Comparison of ENCODE assay signal across 11 mouse cellular contexts in genomic region chr1:58614424-58614823, GRCm38 (mm10). TPM values are rescaled to one million over a fixed set of nuclear protein-coding genes. Genes with fewer than 3 reads are reported as not detected.
DNase-seq lines count a peak whose midpoint lies in the region; ATAC-seq and TF ChIP-seq lines count a peak whose summit lies in the region.
"Had no signal": no experiment of that assay in that cellular context is flagged by ENCODE, and none has a peak within 500 bp of the region (broad histone marks: within the 10 kb centered on the region; RNA-seq: fewer than 3 reads in every experiment).

No protein-coding gene starts in this region.

- ATAC-seq in forebrain, embryonic 15.5 days (replicated peaks) = no peak
- ATAC-seq in midbrain, embryonic 16.5 days = no peak

- no peak overlapping the region for H3K27ac ChIP-seq in ES-E14 (ENCODE audit: insufficient read depth, low read depth, low read length, poor library complexity, severe bottlenecking)
- no peak overlapping the region for H3K27ac ChIP-seq in forebrain, embryonic 15.5 days (replicated peaks)
- H3K27ac ChIP-seq in midbrain, embryonic 16.5 days (ENCODE audit: low read length) = no peak overlapping the region
- H3K27ac ChIP-seq: liver, embryonic 13.5 days; neural tube, embryonic 13.5 days had no signal

- no peak overlapping the region for H3K4me2 ChIP-seq in forebrain, embryonic 15.5 days (replicated peaks)
- no peak overlapping the region for H3K4me2 ChIP-seq in midbrain, embryonic 16.5 days (ENCODE audit: low read length)
- H3K4me2 ChIP-seq: liver, embryonic 13.5 days; neural tube, embryonic 13.5 days had no signal

- peak; percentile 62 to 78 for DNase-seq in heart, adult 18-20 months
- no peak for DNase-seq in heart, postnatal 25 days (ENCODE audit: low spot score)
- no peak for DNase-seq in ES-E14 (ENCODE audit: low read depth, low spot score)
- peak; percentile 20 to 34 for DNase-seq in heart, postnatal 36 days
- peak; percentile 32 for DNase-seq in lung, postnatal 14 days
- no peak for DNase-seq in embryo, embryonic 11 days
- DNase-seq: gastrocnemius, postnatal 36 days; liver, embryonic 13.5 days had no signal

- no peaks in the 10 kb centered on the region for H3K9me3 ChIP-seq in ES-E14 (ENCODE audit: control insufficient read depth, insufficient read depth, low read depth, low read length)
- H3K9me3 ChIP-seq in forebrain, embryonic 15.5 days = no peaks in the 10 kb centered on the region
- H3K9me3 ChIP-seq in midbrain, embryonic 16.5 days (replicated peaks; ENCODE audit: control insufficient read depth, low read length, poor library complexity, severe bottlenecking) = no peaks in the 10 kb centered on the region
- H3K9me3 ChIP-seq: liver, embryonic 13.5 days had no signal

- in situ Hi-C loops in ES-E14 (cut with MboI; ENCODE audit: low sequenced_read_pairs in 2 of 2, unreplicated experiment in 2 of 2) = no loop called here

- intact Hi-C loops in heart, postnatal 25 days (cut with DNase I) = no loop called here
- intact Hi-C loops in heart, postnatal 36 days (cut with DNase I) = no loop called here

- 67% methylated on average over 3 of the region's 3 CpGs for WGBS in forebrain, embryonic 15.5 days
- 69% methylated on average over 3 of the region's 3 CpGs for WGBS in midbrain, embryonic 16.5 days

- H3K36me3 ChIP-seq in ES-E14 (ENCODE audit: control insufficient read depth, insufficient read depth, low read length, poor library complexity, severe bottlenecking) = no peaks in the 10 kb centered on the region
- no peaks in the 10 kb centered on the region for H3K36me3 ChIP-seq in forebrain, embryonic 15.5 days
- H3K36me3 ChIP-seq in midbrain, embryonic 16.5 days (ENCODE audit: control insufficient read depth, insufficient read depth, low read length) = no peaks in the 10 kb centered on the region
- H3K36me3 ChIP-seq: liver, embryonic 13.5 days; neural tube, embryonic 13.5 days had no signal

- no peaks in the 10 kb centered on the region for H3K4me1 ChIP-seq in ES-E14 (ENCODE audit: control insufficient read depth in 2 of 2, insufficient read depth in 2 of 2, low read length in 2 of 2, poor library complexity in 1 of 2)
- no peaks in the 10 kb centered on the region for H3K4me1 ChIP-seq in forebrain, embryonic 15.5 days
- H3K4me1 ChIP-seq in midbrain, embryonic 16.5 days (ENCODE audit: control insufficient read depth, insufficient read depth, low read length) = no peaks in the 10 kb centered on the region
- H3K4me1 ChIP-seq: liver, embryonic 13.5 days; neural tube, embryonic 13.5 days had no signal

- H3K27me3 ChIP-seq in forebrain, embryonic 15.5 days = no peaks in the 10 kb centered on the region
- H3K27me3 ChIP-seq in midbrain, embryonic 16.5 days (ENCODE audit: control insufficient read depth, insufficient read depth, low read depth, low read length) = no peaks in the 10 kb centered on the region
- H3K27me3 ChIP-seq: liver, embryonic 13.5 days; neural tube, embryonic 13.5 days had no signal

- H3K9ac ChIP-seq in ES-E14 (ENCODE audit: insufficient read depth, low read depth, low read length, poor library complexity, severe bottlenecking) = no peak overlapping the region
- no peak overlapping the region for H3K9ac ChIP-seq in forebrain, embryonic 15.5 days (replicated peaks)
- H3K9ac ChIP-seq in midbrain, embryonic 16.5 days (ENCODE audit: low read depth, low read length) = no peak overlapping the region
- H3K9ac ChIP-seq: liver, embryonic 13.5 days; neural tube, embryonic 13.5 days had no signal

- H3K4me3 ChIP-seq in ES-E14 (ENCODE audit: insufficient read depth in 1 of 2, low read depth in 1 of 2, low read length in 2 of 2, poor library complexity in 1 of 2, severe bottlenecking in 1 of 2) = no peak overlapping the region
- no peak overlapping the region for H3K4me3 ChIP-seq in forebrain, embryonic 15.5 days
- H3K4me3 ChIP-seq in midbrain, embryonic 16.5 days (ENCODE audit: low read depth, low read length) = no peak overlapping the region
- H3K4me3 ChIP-seq: liver, embryonic 13.5 days; neural tube, embryonic 13.5 days had no signal

TF ChIP-seq in ES-E14, 5 proteins besides CTCF, POLR2A, EP300 and RAD21:
- peak; percentile 38; the same call in 1 of the 2 replicates for TF ChIP-seq MAFK (IDR thresholded peaks at IDR 0.05; ENCODE audit: insufficient read depth, low read depth, low read length)
- no peak for TF ChIP-seq ZNF384 (IDR thresholded peaks at IDR 0.05; ENCODE audit: low read depth, low read length)

RNA-seq across cellular contexts. Expression of gene Ndufb3, which starts 28.2 kb away (rescaled TPM):
- total RNA-seq in heart, adult 18-20 months (2021) = 100 to 1,000 TPM; 339 to 354 TPM
- 100 to 1,000 TPM; 283 to 313 TPM for total RNA-seq in heart, postnatal 25 days (2021)
- 120 and 124 TPM in 2 replicates for total RNA-seq in ES-E14 (2012; rRNA removed)
- 100 to 1,000 TPM; 300 to 304 TPM for total RNA-seq in heart, postnatal 36 days (2021)
- 168 and 183 TPM in 2 replicates for polyA plus RNA-seq in forebrain, embryonic 15.5 days (2015; fragmentation: Nextera tagmentation; extraction: Ambion mirVana)
- 173 and 175 TPM in 2 replicates for polyA plus RNA-seq in midbrain, embryonic 16.5 days (2015; fragmentation: Nextera tagmentation; extraction: Ambion mirVana)

RNA-seq across cellular contexts. Expression of gene Fam126b, which starts 28.3 kb away (rescaled TPM):
- 10 to 100 TPM; 13.8 to 14.1 TPM for total RNA-seq in heart, adult 18-20 months (2021)
- total RNA-seq in heart, postnatal 25 days (2021) = 10 to 100 TPM; 12.5 to 18.1 TPM
- total RNA-seq in ES-E14 (2012; rRNA removed) = 17.6 and 22.7 TPM in 2 replicates
- 10 to 100 TPM; 15.4 to 16.8 TPM for total RNA-seq in heart, postnatal 36 days (2021)
- 13.2 and 13.7 TPM in 2 replicates for polyA plus RNA-seq in forebrain, embryonic 15.5 days (2015; fragmentation: Nextera tagmentation; extraction: Ambion mirVana)
- 15.5 and 17.3 TPM in 2 replicates for polyA plus RNA-seq in midbrain, embryonic 16.5 days (2015; fragmentation: Nextera tagmentation; extraction: Ambion mirVana)

Comparison
In these comparisons a context has a peak if more than half of its experiments do, and no peak if none do; other contexts are left out.
1. DNase-seq: peak in heart, adult 18-20 months (2 of 2), heart, postnatal 36 days (2 of 2) and lung, postnatal 14 days (single experiment); none in heart, postnatal 25 days (single experiment), ES-E14 (single experiment) and embryo, embryonic 11 days (single experiment).